Mouse (Mus musculus) midbrain, embryonic 10.5 days (tissue): Measurements from ENCODE around the gene Bcdin3d. TPM values are rescaled to one million over a fixed set of nuclear protein-coding genes. Genes with fewer than 3 reads are reported as not detected.
A peak's percentile ranks its signal among the peaks of the same experiment; 100 is the strongest.
"Not testable (repeated sequence)": the region's sequence is repeated elsewhere in the genome, so short reads cannot be mapped to it uniquely, and the experiment has no call there.

Experiments used
- DNase-seq: peaks from one replicate; pipeline ENCODE4 v3.0.0-alpha.2; 2017; ENCODE audit warnings: low spot score
- H3K27ac ChIP-seq: fragments of 300-500 bp; sonication (generic); replicated peaks from 2 replicates; pipeline ENCODE4 v1.5.1; 2016; ENCODE audit warnings: mild to moderate bottlenecking
- H3K27me3 ChIP-seq: fragments of 300-500 bp; sonication (generic); 2 replicates; pipeline ENCODE4 v1.6.1; 2016; ENCODE audit warnings: low read depth, mild to moderate bottlenecking; ENCODE audit not compliant: poor library complexity, severe bottlenecking
- H3K36me3 ChIP-seq: fragments of 300-500 bp; sonication (generic); 2 replicates; pipeline ENCODE4 v1.6.1; 2016; ENCODE audit warnings: mild to moderate bottlenecking, moderate library complexity
- H3K4me1 ChIP-seq: fragments of 300-500 bp; sonication (generic); 2 replicates; pipeline ENCODE4 v1.6.1; 2016
- H3K4me3 ChIP-seq: fragments of 300-500 bp; sonication (generic); 2 replicates; pipeline ENCODE4 v1.5.1; 2016; ENCODE audit warnings: mild to moderate bottlenecking, moderate library complexity
- H3K9me3 ChIP-seq: fragments of 300-500 bp; sonication (generic); replicated peaks from 2 replicates; pipeline ENCODE4 v1.6.1; 2016; ENCODE audit warnings: mild to moderate bottlenecking
- WGBS: fragments of 180-500 bp; shearing (Covaris S2); methylation state at CpG from one replicate; pipeline ENCODE4 v1.1.7; 2016; 5-methylcytosine and 5-hydroxymethylcytosine counted together
- polyA plus RNA-seq: library from polyadenylated mRNA; unstranded; fragments of >200 nt; fragmentation: Nextera tagmentation; extraction: Ambion mirVana; gene quantifications from 2 replicates; pipeline ENCODE4 v1.2.1, GENCODE M21; 2016

The Bcdin3d gene
- polyA plus RNA-seq, 1 experiment from 2014 or later = 22.1 TPM

GRCm38 (mm10) chr15:99449131-99449750, 25.3 kb downstream of the Bcdin3d start:
- 84% methylated on average over 9 of the region's 9 CpGs for WGBS
- peaks cover 64% of the 10 kb centered on the region for H3K36me3 ChIP-seq
- H3K9me3 ChIP-seq = no peaks in the 10 kb centered on the region
- no peak for DNase-seq
- H3K4me1 ChIP-seq = peaks cover 17% of the 10 kb centered on the region
- H3K27me3 ChIP-seq = no peaks in the 10 kb centered on the region
- no peak overlapping the region for H3K27ac ChIP-seq
- H3K4me3 ChIP-seq = no peak overlapping the region

- H3K36me3 ChIP-seq = peaks cover 42% of the 10 kb centered on the region
- WGBS = 90% methylated on average over 10 of the region's 10 CpGs
Observed at GRCm38 (mm10) chr15:99446136-99446535, 28.4 kb downstream of the Bcdin3d start.

GRCm38 (mm10) chr15:99445567-99445966, 29.0 kb downstream of the Bcdin3d start:
- DNase-seq = no peak
- Histone ChIP-seq H3K27ac (no peak overlapping the region), H3K36me3 (peaks cover 38% of the 10 kb centered on the region), H3K9me3 (no peaks in the 10 kb centered on the region), H3K4me3 (no peak overlapping the region), H3K4me1 (peaks cover 11% of the 10 kb centered on the region), H3K27me3 (no peaks in the 10 kb centered on the region)
- 85% methylated on average over 6 of the region's 6 CpGs for WGBS

More at GRCm38 (mm10) chr15:99446136-99446535, 28.4 kb downstream of the Bcdin3d start:
- H3K27me3 ChIP-seq, H3K4me3 ChIP-seq, DNase-seq, H3K4me1 ChIP-seq, H3K9me3 ChIP-seq, H3K27ac ChIP-seq: not testable (repeated sequence)

GRCm38 (mm10) chr15:99442358-99442757, 32.2 kb downstream of the Bcdin3d start:
- Histone ChIP-seq H3K9me3 (no peaks in the 10 kb centered on the region), H3K27ac (no peak overlapping the region), H3K4me1 (peaks cover 21% of the 10 kb centered on the region), H3K27me3 (no peaks in the 10 kb centered on the region), H3K36me3 (peaks cover 37% of the 10 kb centered on the region), H3K4me3 (no peak overlapping the region)
- DNase-seq = no peak
- WGBS = 83% methylated on average over 7 of the region's 7 CpGs

- no peak overlapping the region for H3K4me3 ChIP-seq
- no peak for DNase-seq
- peak overlapping the region; percentile 75 for H3K27ac ChIP-seq
- H3K4me1 ChIP-seq = peaks cover 35% of the 10 kb centered on the region
- H3K27me3 ChIP-seq = no peaks in the 10 kb centered on the region
- H3K9me3 ChIP-seq = no peaks in the 10 kb centered on the region
- peaks cover 51% of the 10 kb centered on the region for H3K36me3 ChIP-seq
- 75% methylated on average over 8 of the region's 8 CpGs for WGBS
Observed at GRCm38 (mm10) chr15:99440816-99441457, 33.6 kb downstream of the Bcdin3d start.

- Histone ChIP-seq H3K27ac (peak overlapping the region; percentile 75), H3K4me1 (peaks cover 40% of the 10 kb centered on the region), H3K9me3 (no peaks in the 10 kb centered on the region), H3K36me3 (peaks cover 50% of the 10 kb centered on the region), H3K4me3 (no peak overlapping the region), H3K27me3 (no peaks in the 10 kb centered on the region)
- no peak for DNase-seq
- WGBS = 65% methylated on average over 2 of the region's 2 CpGs
Observed at GRCm38 (mm10) chr15:99440112-99440815, 34.3 kb downstream of the Bcdin3d start.

- DNase-seq = no peak
- Histone ChIP-seq H3K27me3 (no peaks in the 10 kb centered on the region), H3K4me1 (peaks cover 45% of the 10 kb centered on the region), H3K4me3 (no peak overlapping the region), H3K27ac (no peak overlapping the region), H3K36me3 (peaks cover 47% of the 10 kb centered on the region), H3K9me3 (no peaks in the 10 kb centered on the region)
- 83% methylated on average over 8 of the region's 8 CpGs for WGBS
Observed at GRCm38 (mm10) chr15:99438966-99439698, 35.4 kb downstream of the Bcdin3d start.

GRCm38 (mm10) chr15:99433913-99434312, 40.6 kb downstream of the Bcdin3d start:
- no peak for DNase-seq
- Histone ChIP-seq H3K36me3 (peaks cover 87% of the 10 kb centered on the region), H3K27me3 (no peaks in the 10 kb centered on the region), H3K27ac (0 out of 2 replicates have a peak overlapping the region, but pooled peaks have one; percentile 55), H3K4me3 (no peak overlapping the region), H3K4me1 (peaks cover 24% of the 10 kb centered on the region), H3K9me3 (no peaks in the 10 kb centered on the region)
- 92% methylated on average over 12 of the region's 12 CpGs for WGBS

GRCm38 (mm10) chr15:99433081-99433718, 41.3 kb downstream of the Bcdin3d start:
- peaks cover 87% of the 10 kb centered on the region for H3K36me3 ChIP-seq
- H3K4me1 ChIP-seq = peaks cover 24% of the 10 kb centered on the region
- H3K27ac ChIP-seq = no peak overlapping the region
- DNase-seq = no peak
- WGBS = 91% methylated on average over 16 of the region's 16 CpGs
- H3K27me3 ChIP-seq = no peaks in the 10 kb centered on the region
- H3K9me3 ChIP-seq = no peaks in the 10 kb centered on the region
- H3K4me3 ChIP-seq = no peak overlapping the region

- no peak for DNase-seq
- Histone ChIP-seq H3K9me3 (no peaks in the 10 kb centered on the region), H3K27me3 (no peaks in the 10 kb centered on the region), H3K4me1 (peaks cover 20% of the 10 kb centered on the region), H3K27ac (no peak overlapping the region; the same call in 1 of the 2 replicates), H3K36me3 (peaks cover 88% of the 10 kb centered on the region), H3K4me3 (no peak overlapping the region)
- WGBS = 85% methylated on average over 8 of the region's 8 CpGs
Observed at GRCm38 (mm10) chr15:99431967-99432366, 42.6 kb downstream of the Bcdin3d start.

- H3K4me3 ChIP-seq = no peak overlapping the region
- WGBS = 91% methylated on average over 7 of the region's 7 CpGs
- H3K27ac ChIP-seq = no peak overlapping the region
- no peak for DNase-seq
- H3K4me1 ChIP-seq = peaks cover 16% of the 10 kb centered on the region
- no peaks in the 10 kb centered on the region for H3K27me3 ChIP-seq
- peaks cover 88% of the 10 kb centered on the region for H3K36me3 ChIP-seq
- no peaks in the 10 kb centered on the region for H3K9me3 ChIP-seq
Observed at GRCm38 (mm10) chr15:99431504-99431903, 43.0 kb downstream of the Bcdin3d start.

GRCm38 (mm10) chr15:99431063-99431462, 43.5 kb downstream of the Bcdin3d start:
- no peak for DNase-seq
- H3K36me3 ChIP-seq = peaks cover 88% of the 10 kb centered on the region
- no peak overlapping the region for H3K4me3 ChIP-seq
- H3K9me3 ChIP-seq = no peaks in the 10 kb centered on the region
- WGBS = 93% methylated on average over 10 of the region's 10 CpGs
- peaks cover 11% of the 10 kb centered on the region for H3K4me1 ChIP-seq
- H3K27me3 ChIP-seq = no peaks in the 10 kb centered on the region
- H3K27ac ChIP-seq = no peak overlapping the region
